Mouse (Mus musculus) adrenal gland, adult (tissue): Measurements from ENCODE around the gene Ttf1.

ENCODE experiments used
- DNase-seq, 2 experiments: peaks; one replicate each; pipeline ENCODE4 v3.0.0; 2022 to 2023; ENCODE audit warnings: low spot score in 1 of 2; ENCODE audit not compliant: inconsistent age in 2 of 2

The Ttf1 gene

GRCm38 (mm10) chr2:29060135-29060597 is at the start of gene Ttf1:
Gene Ttf1, plus strand, starts transcription at chr2:29060262.
- peak; percentile 90 to 97 for DNase-seq

DNA sequence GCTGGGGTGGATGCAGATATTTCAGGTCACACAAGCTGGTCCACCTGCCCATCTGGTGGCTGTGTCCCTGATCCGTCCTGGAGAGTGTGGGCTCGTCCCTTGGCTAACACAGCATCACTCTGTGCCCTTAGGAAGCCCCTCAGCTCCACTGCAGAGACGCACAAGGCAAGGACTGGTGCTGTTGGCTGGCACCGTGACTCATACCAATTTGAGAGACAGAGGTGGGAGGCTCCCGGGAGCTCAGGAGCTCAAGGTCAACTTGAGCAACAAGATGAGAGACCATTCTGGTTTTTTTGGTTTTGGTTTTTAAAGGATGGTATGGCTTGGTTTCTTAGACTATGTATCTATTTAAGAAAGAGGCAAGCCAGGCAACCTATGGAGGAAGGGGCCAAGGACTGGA is 47.5 kb upstream of the Ttf1 start:
- DNase-seq: peak; percentile 49 to 67

DNA sequence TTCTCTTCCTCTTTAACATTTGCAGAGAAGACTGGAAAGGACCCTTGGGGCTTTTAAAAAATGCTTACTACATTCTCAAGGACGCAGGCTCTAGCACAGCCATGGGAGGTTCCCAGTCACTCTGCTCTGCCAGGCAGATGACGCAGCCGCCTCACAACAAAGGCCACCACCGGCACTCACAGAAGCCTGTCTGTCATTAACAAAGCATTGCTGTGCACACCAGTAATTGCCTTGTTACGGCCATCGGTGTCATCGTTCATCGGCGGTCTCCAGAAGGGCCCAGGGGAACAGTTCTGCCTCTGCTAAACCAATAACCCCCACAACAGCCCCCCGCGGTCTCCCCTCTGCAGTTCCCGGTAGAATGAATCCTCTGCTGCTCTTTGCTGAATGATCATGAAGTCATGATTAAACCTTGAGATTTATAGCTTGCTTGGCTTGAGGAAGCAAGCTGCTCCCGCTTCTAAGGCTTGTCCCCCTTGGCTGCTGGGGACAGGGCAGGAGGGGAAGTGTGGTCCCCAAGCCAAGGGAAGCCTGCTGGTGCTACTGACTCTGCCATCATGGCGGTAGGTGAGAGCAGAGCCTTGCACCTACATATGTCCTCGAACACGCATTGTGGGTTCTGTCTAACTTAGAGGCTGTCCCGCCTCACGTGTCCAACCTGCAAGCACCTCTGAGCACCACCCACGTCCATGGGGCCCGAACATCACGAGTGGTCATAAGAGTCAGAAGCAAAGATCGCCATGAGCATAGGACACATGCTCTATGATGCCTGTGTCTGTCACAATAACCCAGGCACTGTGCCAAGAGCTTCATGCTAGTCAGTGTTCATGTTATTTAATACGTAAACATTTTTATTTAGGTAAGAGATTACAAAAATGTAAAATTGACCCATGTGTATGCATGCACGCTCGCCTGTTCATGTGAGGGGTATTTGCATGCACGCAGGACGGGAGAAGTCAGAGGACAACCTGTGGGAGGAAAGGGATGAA is 43.2 kb upstream of the Ttf1 start:
- peak; percentile 83 to 94 for DNase-seq

DNA sequence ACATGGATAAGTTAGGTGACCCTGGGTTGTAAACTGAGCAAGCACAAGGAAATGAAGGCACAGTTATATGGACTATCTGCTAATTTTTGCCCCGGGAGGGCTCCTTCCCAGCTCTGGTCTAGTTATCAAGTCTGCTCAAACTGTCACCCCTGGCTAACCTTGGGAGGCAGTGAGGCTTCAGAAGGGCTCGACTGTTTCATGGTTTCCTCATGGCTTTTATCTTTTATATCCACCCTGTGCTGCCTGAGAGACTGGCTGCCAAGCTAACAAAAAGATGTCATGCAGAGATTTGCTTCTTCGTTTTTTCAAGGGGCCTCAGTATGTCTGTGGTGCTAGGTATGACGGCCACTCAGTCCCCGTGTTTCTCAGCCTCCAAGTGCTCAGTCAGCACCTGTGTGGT is 41.4 kb upstream of the Ttf1 start:
- DNase-seq: no peak

DNA sequence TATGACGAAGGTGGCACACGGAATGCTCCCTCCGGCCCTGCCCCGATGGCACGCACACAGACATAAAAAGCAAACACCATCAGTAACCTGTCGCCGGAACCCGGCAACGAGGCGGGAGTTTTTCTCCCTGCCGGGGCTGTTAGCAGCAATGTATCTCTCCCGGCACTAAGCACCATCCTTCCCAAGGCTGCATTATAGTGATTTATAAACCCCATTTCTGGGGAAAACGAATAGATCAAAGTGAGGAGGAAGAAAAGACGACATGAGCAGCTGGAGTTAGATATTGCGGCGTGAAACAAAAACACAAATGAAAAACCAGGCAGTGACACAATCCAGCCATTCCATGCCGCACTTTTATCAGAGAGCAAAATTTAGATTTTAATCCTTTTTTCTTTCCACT is 39.0 kb upstream of the Ttf1 start:
- peak in 1 of 2 experiments; percentile 68 for DNase-seq

DNA sequence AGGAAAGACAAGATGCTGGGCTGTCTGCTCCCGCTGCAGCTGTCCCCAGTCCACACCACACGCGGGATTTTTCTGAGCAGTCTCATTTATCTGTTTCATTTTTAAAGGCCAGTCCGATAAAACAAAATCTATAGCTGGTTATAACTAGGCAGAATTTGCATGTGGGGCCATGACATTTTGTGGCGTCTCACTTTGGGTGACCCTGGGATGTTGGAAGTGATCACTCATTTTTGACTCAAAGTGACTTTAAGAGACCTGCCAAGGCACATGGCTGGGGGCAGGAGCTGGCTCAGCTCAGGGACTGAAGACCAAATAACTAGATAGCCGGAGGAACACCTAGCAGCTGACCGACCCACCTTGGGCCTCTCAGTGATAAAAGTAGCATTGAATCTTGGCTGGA is 37.1 kb upstream of the Ttf1 start:
- peak; percentile 69 to 89 for DNase-seq

DNA sequence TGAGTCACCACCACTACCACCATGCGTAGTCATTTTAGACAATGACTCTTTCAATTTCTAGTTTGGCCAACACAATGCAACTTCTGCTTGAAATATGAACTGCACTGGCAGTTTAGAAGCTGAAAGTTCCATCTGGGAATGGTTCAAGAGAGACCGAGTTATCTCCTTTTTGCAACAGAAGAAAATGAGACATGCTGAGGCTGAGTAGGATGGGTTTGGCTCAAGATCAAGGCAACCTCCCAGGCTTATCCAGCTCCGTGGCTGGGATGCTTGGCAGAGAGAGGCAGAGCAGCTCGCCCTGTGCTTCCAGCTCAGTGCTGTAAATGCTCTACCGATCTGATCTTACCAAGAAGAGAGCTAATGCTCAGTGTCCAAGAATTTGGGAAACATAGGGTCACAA is 34.8 kb upstream of the Ttf1 start:
- peak; percentile 57 to 79 for DNase-seq

DNA sequence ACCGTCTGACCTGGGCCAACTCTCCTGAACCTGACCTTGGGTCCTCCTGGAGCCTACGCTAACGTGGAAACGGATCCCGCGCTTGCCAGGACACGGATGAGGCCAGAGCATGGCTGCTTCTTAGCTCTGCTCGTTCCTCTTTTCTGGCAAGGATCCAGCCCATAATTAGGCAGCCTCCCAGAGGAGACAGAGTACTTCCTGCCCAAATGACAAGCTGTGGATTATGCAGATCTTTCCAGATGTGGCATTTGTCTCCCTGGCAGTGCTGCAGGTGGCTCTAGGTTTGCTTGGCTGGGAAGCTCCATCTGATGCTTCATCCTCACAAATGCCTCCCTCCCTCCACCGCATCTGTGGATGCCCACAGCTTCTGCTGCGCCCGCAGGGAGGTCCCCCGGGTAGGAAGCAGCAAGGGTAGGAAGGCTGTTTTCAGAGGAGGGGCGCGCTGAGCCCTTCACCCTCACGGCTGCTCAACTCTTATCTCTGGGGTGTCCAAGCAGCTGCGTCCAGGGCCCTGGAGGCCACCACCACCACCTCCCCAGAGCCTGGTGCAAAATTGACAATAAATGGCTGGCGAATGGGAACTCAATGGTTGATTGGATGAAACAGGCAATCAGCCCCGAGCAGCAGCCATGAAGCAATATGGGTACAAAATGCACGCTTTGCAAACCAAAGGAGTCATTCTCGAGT is 29.9 kb upstream of the Ttf1 start:
- no peak for DNase-seq

- DNase-seq: no peak
These were observed 28.1 kb upstream of the Ttf1 start for GRCm38 (mm10) chr2:29031951-29032350.

DNA sequence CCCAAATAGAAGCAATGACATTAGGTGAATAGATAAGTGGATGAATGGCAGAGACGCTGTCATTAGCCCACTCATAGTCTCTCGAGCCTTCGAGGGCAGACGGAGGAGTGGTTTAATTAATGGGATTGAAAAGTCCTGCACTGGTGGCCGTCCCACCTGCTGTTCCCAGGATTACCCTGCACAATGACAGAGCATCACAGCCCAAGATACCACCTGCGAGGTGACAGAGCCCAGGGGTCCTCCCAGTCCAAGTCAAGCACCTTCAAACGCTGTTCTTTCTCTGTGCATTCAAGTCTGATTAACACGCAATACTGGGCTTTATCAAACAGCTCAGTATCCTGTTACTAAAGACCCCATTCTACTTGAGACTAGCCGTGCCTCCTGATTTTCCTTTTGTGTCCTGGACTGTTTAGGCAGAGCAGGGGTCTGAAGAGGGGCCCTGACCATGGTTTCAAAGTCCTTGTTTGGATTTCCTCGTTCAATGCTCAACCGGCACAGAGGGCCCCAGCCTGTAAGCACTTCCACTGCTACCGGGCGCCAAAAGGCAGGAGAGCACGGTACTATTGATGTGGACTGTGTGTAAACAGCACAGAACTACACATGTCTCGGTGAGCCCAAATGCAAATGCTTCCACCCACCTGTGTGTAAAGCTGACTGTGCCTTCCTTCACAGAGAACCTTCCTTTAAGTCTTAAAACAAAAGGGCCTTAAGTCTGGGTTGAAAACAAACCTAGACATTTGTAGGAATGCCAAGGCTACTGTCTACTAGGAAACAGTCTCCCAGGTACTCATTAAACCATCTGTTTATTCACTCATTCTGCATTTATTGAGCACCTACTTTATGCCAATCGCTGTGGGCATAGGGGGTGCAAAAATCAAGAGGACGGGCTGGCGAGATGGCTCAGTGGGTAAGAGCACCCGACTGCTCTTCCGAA is 25.3 kb upstream of the Ttf1 start:
- no peak for DNase-seq

GRCm38 (mm10) chr2:29035698-29036097 is 24.4 kb upstream of the Ttf1 start:
- DNase-seq: no peak

- DNase-seq: no peak
These were observed 20.3 kb upstream of the Ttf1 start for GRCm38 (mm10) chr2:29039741-29040140.

DNA sequence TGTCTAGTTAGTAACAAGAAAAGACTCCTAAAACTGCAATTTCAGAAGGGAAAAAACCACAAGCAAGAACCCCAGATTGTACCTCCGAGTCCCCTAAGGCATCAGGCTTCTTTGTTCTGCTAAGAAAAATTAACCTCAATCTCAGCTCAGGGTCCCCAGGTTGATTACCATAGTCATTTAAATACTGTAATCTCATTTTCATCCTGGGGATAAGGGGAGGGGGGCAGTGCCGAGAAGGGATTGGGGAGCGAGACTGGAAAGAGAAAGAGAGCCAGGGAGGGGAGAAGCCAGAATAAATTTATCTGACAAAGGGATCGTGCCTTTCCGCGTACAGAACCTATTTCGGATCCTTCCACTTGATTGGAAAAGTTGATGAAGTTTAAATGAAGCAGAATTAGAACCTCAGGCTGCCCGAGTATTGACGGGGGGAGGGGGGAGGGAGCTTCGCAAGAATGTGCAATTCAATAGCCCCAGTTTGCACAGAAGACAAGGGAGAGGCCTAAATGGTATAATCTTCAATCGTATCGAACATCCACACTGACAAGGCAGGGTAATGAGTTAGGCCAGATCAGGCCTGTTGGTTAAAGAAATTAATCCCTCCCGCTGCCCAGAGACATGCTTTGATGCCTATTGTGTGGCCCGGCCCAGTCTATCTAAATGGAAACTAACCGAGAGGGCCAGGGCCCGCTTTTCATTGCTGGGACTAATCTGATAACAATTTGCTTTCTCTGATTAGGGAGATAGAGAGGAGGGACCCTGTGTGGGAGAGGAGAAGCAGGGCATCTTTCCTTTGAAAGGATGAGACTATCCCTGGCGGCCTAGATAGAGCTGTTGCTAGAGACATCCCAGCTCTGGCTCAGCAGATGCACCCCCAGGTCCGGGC is 19.2 kb upstream of the Ttf1 start:
- DNase-seq: no peak

GRCm38 (mm10) chr2:29041477-29041768 is 18.6 kb upstream of the Ttf1 start:
- DNase-seq: no peak

DNA sequence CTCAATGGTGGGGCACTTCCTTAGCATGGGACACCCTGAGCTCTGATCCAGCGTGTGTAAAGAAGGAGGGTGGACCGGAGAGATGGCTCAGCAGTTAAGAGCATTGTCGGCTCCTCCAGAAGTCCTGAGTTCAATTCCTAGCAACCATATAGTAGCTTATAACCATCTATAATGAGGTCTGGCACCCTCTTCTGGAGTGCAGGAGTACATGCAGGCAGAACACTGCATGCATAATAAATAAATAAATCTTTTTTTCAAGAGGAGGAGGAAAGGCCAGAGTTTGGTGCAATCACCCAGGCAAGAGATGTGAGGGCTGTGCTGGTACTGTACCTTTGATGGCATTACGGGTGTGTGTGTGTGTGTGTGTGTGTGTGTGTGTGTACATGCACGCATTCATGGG is 17.9 kb upstream of the Ttf1 start:
- DNase-seq: no peak

GRCm38 (mm10) chr2:29046151-29046550 is 13.9 kb upstream of the Ttf1 start:
- DNase-seq: no peak

DNA sequence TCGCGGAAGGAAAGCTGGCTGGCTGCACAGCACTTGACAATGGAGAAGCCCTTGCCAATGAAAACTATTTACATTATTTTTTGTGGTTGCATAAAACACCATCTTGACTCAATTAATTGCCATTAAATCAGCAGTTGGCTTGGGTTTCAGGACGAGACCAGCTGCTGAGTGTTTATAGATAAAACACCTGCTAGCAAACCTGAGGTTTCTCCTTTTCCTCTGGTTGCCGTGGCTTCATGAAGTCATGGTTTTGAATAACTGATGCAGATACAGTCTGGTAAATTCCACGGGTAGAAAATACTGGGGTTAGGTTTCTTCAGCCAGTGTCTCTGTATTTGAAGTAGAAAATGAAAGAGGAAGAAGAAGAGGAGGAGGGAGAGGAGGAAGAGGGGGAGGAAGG is 8.1 kb upstream of the Ttf1 start:
- no peak for DNase-seq

- peak; percentile 36 to 88 for DNase-seq
These were observed 7.1 kb upstream of the Ttf1 start for GRCm38 (mm10) chr2:29052943-29053454.

GRCm38 (mm10) chr2:29053802-29054544 is 6.1 kb upstream of the Ttf1 start:
- peak; percentile 61 to 86 for DNase-seq
